Mouse (Mus musculus) liver, postnatal 0 days (tissue): ENCODE results near the gene Immp2l. TPM values are rescaled to one million over a fixed set of nuclear protein-coding genes. Genes with fewer than 3 reads are reported as not detected.

Experiments used
- ATAC-seq: fragments of 200-750 bp; cut with Nextera tagmentation; 2 replicates; pipeline ENCODE4 v1.8.0; 2017; ENCODE audit warnings: mild to moderate bottlenecking, moderate library complexity
- DNase-seq: peaks from one replicate; pipeline ENCODE4 v3.0.0-alpha.2; 2016
- H3K27ac ChIP-seq: fragments of 300-500 bp; sonication (generic); 2 replicates; pipeline ENCODE4 v1.5.1; 2014; ENCODE audit warnings: antibody characterized with exemption, moderate library complexity, mild to moderate bottlenecking, low read depth
- H3K27me3 ChIP-seq: fragments of 300-500 bp; sonication (generic); 2 replicates; pipeline ENCODE4 v1.6.1; 2014; ENCODE audit warnings: low read length, control low read depth, mixed read lengths; ENCODE audit not compliant: insufficient read depth
- H3K36me3 ChIP-seq: fragments of 300-500 bp; sonication (generic); replicated peaks from 2 replicates; pipeline ENCODE4 v1.6.1; 2014; ENCODE audit warnings: mild to moderate bottlenecking, control low read depth, low read length, moderate library complexity, mixed read lengths; ENCODE audit not compliant: insufficient read depth
- H3K4me1 ChIP-seq: fragments of 300-500 bp; sonication (generic); 2 replicates; pipeline ENCODE4 v1.6.1; 2014; ENCODE audit warnings: antibody characterized with exemption, mild to moderate bottlenecking, control low read depth; ENCODE audit not compliant: insufficient read depth
- H3K4me2 ChIP-seq: fragments of 300-500 bp; sonication (generic); 2 replicates; pipeline ENCODE4 v1.6.1; 2014; ENCODE audit warnings: low read depth, mild to moderate bottlenecking, low read length, moderate library complexity, mixed read lengths
- H3K4me3 ChIP-seq: fragments of 300-500 bp; sonication (generic); 2 replicates; pipeline ENCODE4 v1.5.1; 2014; ENCODE audit warnings: low read depth, low read length
- H3K9ac ChIP-seq: fragments of 300-500 bp; sonication (generic); replicated peaks from 2 replicates; pipeline ENCODE4 v1.6.1; 2014; ENCODE audit warnings: mild to moderate bottlenecking, moderate library complexity
- H3K9me3 ChIP-seq: fragments of 300-500 bp; sonication (generic); 2 replicates; pipeline ENCODE4 v1.6.1; 2016; ENCODE audit warnings: mild to moderate bottlenecking, control low read depth, low read length, mixed read lengths
- CTCF ChIP-seq: sonication (generic); IDR thresholded peaks from 2 replicates; pipeline ENCODE4 v1.5.1; 2016; ENCODE audit warnings: antibody characterized with exemption, low read depth
- EP300 ChIP-seq: IDR thresholded peaks from 2 replicates; pipeline ENCODE4 v1.6.1; 2016; ENCODE audit warnings: antibody characterized with exemption, low read depth, mild to moderate bottlenecking
- WGBS: fragments of 180-500 bp; shearing (Covaris S2); extraction: QIAGEN DNeasy Blood & Tissue Kit; methylation state at CpG from one replicate; pipeline ENCODE4 v1.1.7; 2014; ENCODE audit not compliant: insufficient replicate concordance; 5-methylcytosine and 5-hydroxymethylcytosine counted together
- polyA plus RNA-seq: library from polyadenylated mRNA; unstranded; fragments of >200 nt; fragmentation: Nextera tagmentation; extraction: Ambion mirVana; gene quantifications from 2 replicates; pipeline ENCODE4 v1.2.1, GENCODE M21; 2015

Immp2l gene
- polyA plus RNA-seq, 1 experiment from 2014 or later: 35.9 TPM

DNA sequence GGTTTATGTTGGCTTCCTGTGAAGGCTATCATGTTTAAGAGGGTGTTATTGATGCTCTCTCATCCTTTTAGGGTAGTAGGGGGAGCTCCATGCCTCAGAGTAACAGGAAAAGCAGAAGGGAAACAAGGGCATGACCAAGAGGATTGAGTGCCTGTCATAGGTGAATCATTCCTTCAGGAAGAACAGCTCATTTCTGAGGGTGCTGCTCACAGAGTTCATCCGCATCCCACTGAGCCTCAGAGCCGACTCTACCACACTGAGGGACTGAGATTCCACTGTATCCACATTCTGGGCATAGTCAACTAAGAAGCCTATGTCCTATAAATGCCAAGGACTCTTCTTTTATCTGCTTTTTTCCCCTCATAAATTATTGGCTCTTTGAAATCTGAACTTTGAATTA lies 497.8 kb downstream of the Immp2l start:
- Histone ChIP-seq H3K27me3 (no peaks in the 10 kb centered on the region), H3K4me3 (no peak overlapping the region), H3K4me1 (no peaks in the 10 kb centered on the region), H3K9me3 (no peaks in the 10 kb centered on the region), H3K9ac (no peak overlapping the region), H3K27ac (no peak overlapping the region), H3K36me3 (no peaks in the 10 kb centered on the region), H3K4me2 (no peak overlapping the region)
- no peak for ATAC-seq
- 74% methylated on average over 2 of the region's 2 CpGs for WGBS
- DNase-seq: no peak
- TF ChIP-seq EP300 (no peak), CTCF (no peak)

DNA sequence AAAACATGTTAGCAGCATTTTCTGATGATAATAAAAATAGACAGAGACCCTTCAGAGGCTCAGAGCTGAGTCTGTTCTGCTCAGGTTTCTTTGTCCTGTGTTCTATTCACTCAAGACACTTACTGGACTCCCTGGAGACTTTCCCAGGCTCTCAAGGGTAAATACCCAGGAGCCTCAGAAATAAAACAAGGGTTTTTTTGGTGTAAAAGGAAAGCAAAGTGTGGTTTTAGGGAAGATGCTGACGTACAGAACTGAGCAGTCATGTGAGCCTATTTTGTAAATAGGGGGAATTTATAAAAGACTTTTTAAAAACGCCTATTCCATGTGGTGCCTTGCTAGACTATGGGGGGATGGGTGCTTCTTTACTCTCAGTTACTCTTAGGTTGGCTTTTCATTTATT lies 502.8 kb downstream of the Immp2l start:
- Histone ChIP-seq H3K4me2 (no peak overlapping the region), H3K27me3 (no peaks in the 10 kb centered on the region), H3K4me1 (no peaks in the 10 kb centered on the region), H3K4me3 (no peak overlapping the region), H3K36me3 (no peaks in the 10 kb centered on the region), H3K9me3 (no peaks in the 10 kb centered on the region), H3K27ac (no peak overlapping the region), H3K9ac (no peak overlapping the region)
- TF ChIP-seq CTCF: no peak
- TF ChIP-seq EP300: no peak
- ATAC-seq (no peak), DNase-seq (no peak)
- WGBS: 72% methylated on average over 2 of the region's 2 CpGs

DNA sequence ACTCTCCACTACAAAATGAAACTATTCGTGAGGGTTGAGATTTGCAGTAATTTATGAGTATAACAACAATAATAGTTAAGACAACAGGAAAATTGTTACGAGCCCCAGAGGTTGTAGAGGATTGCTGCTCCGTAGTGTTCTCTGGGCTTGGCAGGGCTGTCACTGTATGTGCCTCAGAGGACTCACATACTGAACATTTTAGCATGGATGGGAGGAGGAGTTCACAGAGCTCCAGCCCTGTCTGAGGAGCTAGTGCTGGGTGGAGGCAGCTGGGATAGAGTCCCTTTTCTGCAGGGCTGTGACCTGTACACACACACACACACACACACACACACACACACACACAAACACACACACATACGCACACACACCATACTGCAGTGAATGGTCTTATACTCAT lies 504.5 kb downstream of the Immp2l start:
- 76% methylated on average over 4 of the region's 4 CpGs for WGBS
- Histone ChIP-seq H3K4me3 (no peak overlapping the region), H3K36me3 (no peaks in the 10 kb centered on the region), H3K4me1 (no peaks in the 10 kb centered on the region), H3K27ac (no peak overlapping the region), H3K9me3 (no peaks in the 10 kb centered on the region), H3K4me2 (no peak overlapping the region), H3K27me3 (no peaks in the 10 kb centered on the region), H3K9ac (no peak overlapping the region)
- ATAC-seq (no peak), DNase-seq (no peak)
- TF ChIP-seq EP300 (no peak), CTCF (no peak)

DNA sequence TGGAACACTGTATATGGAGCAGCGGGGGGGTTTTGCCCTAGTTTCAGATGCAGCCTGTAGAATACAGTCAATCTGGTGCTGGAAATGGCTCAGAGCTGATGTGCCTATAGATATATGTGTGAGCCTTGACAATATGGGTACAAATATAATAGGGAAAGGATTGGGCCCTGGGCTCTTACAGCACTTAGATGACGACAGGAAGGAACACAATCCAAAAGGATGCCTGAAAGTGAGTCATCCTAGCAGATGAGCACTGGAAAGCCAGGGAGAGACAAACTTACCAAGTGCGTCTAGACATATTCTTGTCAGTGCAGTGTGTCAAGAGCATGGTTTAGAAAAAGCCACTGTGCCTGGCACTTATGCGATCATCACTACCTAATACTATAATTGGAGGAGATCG lies 516.1 kb downstream of the Immp2l start:
- H3K27ac ChIP-seq: no peak overlapping the region
- H3K36me3 ChIP-seq: no peaks in the 10 kb centered on the region
- no peaks in the 10 kb centered on the region for H3K9me3 ChIP-seq
- ATAC-seq (no peak), DNase-seq (no peak)
- no peaks in the 10 kb centered on the region for H3K4me1 ChIP-seq
- 77% methylated on average over 5 of the region's 5 CpGs for WGBS
- H3K4me2 ChIP-seq: no peak overlapping the region
- H3K9ac ChIP-seq: no peak overlapping the region
- no peaks in the 10 kb centered on the region for H3K27me3 ChIP-seq
- H3K4me3 ChIP-seq: no peak overlapping the region
- no peak for TF ChIP-seq EP300
- TF ChIP-seq CTCF: no peak

DNA sequence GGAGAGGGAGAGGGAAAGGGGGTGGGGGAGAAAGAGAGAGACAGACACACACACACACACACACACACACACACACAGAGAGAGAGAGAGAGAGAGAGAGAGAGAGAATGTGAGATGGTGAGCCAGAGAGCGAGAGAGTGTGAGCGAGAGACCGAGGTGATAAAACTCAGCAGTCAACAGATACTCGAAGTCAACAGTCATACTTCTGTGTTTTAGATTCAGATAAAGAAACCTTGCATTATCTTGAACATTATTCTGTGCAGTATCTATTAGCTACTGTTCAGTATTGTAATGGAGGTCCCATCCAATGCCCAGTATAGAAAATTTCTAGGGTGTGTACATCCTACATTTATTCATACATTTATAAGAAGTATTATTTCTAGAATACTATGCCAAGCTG lies 527.7 kb downstream of the Immp2l start:
- 63% methylated on average over 4 of the region's 4 CpGs for WGBS
- Histone ChIP-seq H3K36me3 (no peaks in the 10 kb centered on the region), H3K9me3 (no peaks in the 10 kb centered on the region), H3K27me3 (no peaks in the 10 kb centered on the region), H3K4me1 (no peaks in the 10 kb centered on the region), H3K9ac (no peak overlapping the region), H3K27ac (no peak overlapping the region), H3K4me2 (no peak overlapping the region), H3K4me3 (no peak overlapping the region)
- no peak for ATAC-seq
- DNase-seq: no peak
- TF ChIP-seq EP300: no peak
- no peak for TF ChIP-seq CTCF

DNA sequence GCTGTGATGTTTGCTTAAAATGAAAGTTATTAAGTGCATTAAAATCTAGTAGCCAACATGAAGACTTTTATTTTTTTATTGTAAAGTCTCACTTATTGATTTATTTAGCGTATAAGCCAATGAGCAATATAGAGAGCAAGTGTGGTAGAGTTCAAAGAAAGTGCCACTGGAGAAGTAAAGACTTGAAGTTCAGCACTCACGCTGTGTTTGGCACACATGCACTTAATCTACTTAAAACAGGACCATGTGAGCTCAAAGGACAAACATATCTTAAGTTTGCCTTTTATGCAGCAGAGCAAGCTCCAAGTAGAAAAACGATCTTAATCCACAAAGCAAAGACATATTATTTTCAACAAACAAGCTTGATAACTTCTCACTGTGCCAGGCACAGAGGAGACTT lies 533.9 kb downstream of the Immp2l start:
- no peaks in the 10 kb centered on the region for H3K4me1 ChIP-seq
- no peak overlapping the region for H3K4me2 ChIP-seq
- ATAC-seq (no peak), DNase-seq (no peak)
- TF ChIP-seq EP300 (no peak), CTCF (no peak)
- no peak overlapping the region for H3K9ac ChIP-seq
- H3K27me3 ChIP-seq: no peaks in the 10 kb centered on the region
- no peak overlapping the region for H3K4me3 ChIP-seq
- H3K9me3 ChIP-seq: no peaks in the 10 kb centered on the region
- WGBS: 63% methylated on average over 3 of the region's 3 CpGs
- no peak overlapping the region for H3K27ac ChIP-seq
- no peaks in the 10 kb centered on the region for H3K36me3 ChIP-seq

DNA sequence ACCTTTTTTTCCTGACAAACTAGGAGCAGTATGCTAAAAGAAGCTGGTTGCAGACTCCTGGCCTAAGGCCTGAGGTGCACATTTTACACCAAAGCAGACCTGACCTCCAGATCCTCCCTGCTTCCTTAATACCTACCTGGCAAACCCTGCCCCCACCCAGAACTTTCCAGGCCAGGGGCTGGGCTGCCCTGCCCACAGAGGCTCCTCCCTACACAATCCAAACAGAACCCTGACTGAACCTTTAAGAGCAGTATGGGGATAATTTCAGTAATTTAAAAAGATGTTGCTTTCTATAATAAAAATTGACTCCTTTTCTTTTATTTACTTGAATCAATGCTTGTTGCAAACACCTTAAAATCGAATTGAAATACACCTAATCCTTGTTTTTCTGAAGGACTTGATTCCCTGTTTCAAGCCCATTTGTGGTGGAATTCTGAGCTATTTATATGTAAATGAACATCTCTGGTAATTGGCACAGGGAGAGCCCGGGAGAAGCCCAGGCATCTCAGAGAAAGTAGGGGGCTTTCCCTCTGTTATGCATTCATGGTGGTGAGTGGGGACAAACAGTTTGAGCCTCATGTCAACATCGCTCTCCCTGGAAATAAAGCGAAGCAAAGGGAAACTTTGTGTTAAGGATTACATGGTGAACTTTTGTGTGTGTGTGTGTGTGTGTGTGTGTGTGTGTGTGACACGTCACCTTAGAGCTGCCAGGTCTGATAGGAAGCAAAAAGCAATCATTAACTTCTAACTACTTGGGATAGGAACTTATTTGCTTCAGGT lies 535.3 kb downstream of the Immp2l start:
- DNase-seq: no peak
- H3K4me3 ChIP-seq: no peak overlapping the region

More for the DNA sequence above, 535.3 kb downstream of the Immp2l start:
- Histone ChIP-seq H3K9me3 (no peaks in the 10 kb centered on the region), H3K4me1 (no peaks in the 10 kb centered on the region), H3K27me3 (no peaks in the 10 kb centered on the region), H3K9ac (no peak overlapping the region), H3K27ac (no peak overlapping the region), H3K36me3 (no peaks in the 10 kb centered on the region), H3K4me2 (no peak overlapping the region)
- WGBS: 53% methylated on average over 5 of the region's 5 CpGs
- no peak for ATAC-seq
- TF ChIP-seq CTCF: no peak
- TF ChIP-seq EP300: no peak
